ENCODE assay signal across 14 mouse cellular contexts in the genomic region with DNA sequence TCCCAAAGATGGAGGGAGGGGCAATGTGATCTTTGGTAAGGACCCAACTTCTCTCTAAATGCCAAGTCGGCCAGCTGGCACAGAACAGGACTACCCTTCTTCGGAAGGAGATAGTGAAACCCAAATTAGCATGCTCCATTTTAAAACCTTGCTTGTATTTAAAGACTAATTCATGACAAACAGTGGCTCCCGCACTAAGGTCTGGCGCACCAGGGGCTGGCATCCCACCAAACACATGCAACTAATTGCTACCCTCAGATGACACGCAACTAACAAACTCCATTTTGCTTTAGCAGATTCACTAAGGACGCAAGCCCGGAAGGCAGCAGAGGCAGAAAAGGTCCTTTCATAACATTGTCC.
DNase-seq lines count a peak whose midpoint lies in the region; ATAC-seq and TF ChIP-seq lines count a peak whose summit lies in the region.
"Had no signal": no experiment of that assay in that cellular context is flagged by ENCODE, and none has a peak within 500 bp of the region (broad histone marks: within the 10 kb centered on the region; RNA-seq: fewer than 3 reads in every experiment).

No protein-coding gene starts in this region.

- peak; percentile 24 for DNase-seq in hindbrain, postnatal 0 days (ENCODE audit: low spot score)
- no peak for DNase-seq in hindbrain, embryonic 11.5 days (ENCODE audit: low spot score)
- DNase-seq in layer of hippocampus, postnatal 10 days (ENCODE audit: low spot score in 2 of 2) = peak; percentile 52 to 72
- peak; percentile 8 to 11 for DNase-seq in right cerebral cortex, adult 2 months (ENCODE audit: low spot score in 2 of 2)
- DNase-seq in adrenal gland, adult 2 months = no peak
- no peak for DNase-seq in heart, embryonic 10.5 days (ENCODE audit: low spot score)
- DNase-seq: gastrocnemius, postnatal 36 days; heart, postnatal 14 days; kidney, adult 18-20 months had no signal

- no peaks in the 10 kb centered on the region for H3K36me3 ChIP-seq in hindbrain, postnatal 0 days (ENCODE audit: insufficient read depth, low read length)
- no peaks in the 10 kb centered on the region for H3K36me3 ChIP-seq in hindbrain, embryonic 11.5 days (ENCODE audit: control insufficient read depth, insufficient read depth, low read length)
- H3K36me3 ChIP-seq in forebrain, embryonic 13.5 days (ENCODE audit: poor library complexity, severe bottlenecking) = no peaks in the 10 kb centered on the region
- no peaks in the 10 kb centered on the region for H3K36me3 ChIP-seq in heart, embryonic 10.5 days
- H3K36me3 ChIP-seq: embryonic facial prominence, embryonic 12.5 days; lung, embryonic 15.5 days; midbrain, embryonic 12.5 days had no signal

- 70% methylated on average over 7 of the region's 7 CpGs for WGBS in hindbrain, postnatal 0 days
- 91% methylated on average over 7 of the region's 7 CpGs for WGBS in hindbrain, embryonic 11.5 days
- 40% methylated on average over 7 of the region's 7 CpGs for WGBS in forebrain, embryonic 13.5 days
- 90% methylated on average over 7 of the region's 7 CpGs for WGBS in heart, embryonic 10.5 days

- H3K27ac ChIP-seq in hindbrain, postnatal 0 days = no peak overlapping the region
- no peak overlapping the region for H3K27ac ChIP-seq in hindbrain, embryonic 11.5 days (ENCODE audit: low read depth, low read length)
- H3K27ac ChIP-seq in forebrain, embryonic 13.5 days = no peak overlapping the region; the same call in 1 of the 2 replicates
- H3K27ac ChIP-seq in heart, embryonic 10.5 days = no peak overlapping the region
- H3K27ac ChIP-seq: embryonic facial prominence, embryonic 12.5 days; lung, embryonic 15.5 days; midbrain, embryonic 12.5 days had no signal

- H3K9ac ChIP-seq in hindbrain, postnatal 0 days (replicated peaks; ENCODE audit: low read length) = no peak overlapping the region
- H3K9ac ChIP-seq in hindbrain, embryonic 11.5 days (ENCODE audit: low read depth, low read length) = no peak overlapping the region
- no peak overlapping the region for H3K9ac ChIP-seq in forebrain, embryonic 13.5 days
- H3K9ac ChIP-seq: embryonic facial prominence, embryonic 12.5 days; lung, embryonic 15.5 days; midbrain, embryonic 12.5 days had no signal

- H3K4me1 ChIP-seq in hindbrain, postnatal 0 days (ENCODE audit: insufficient read depth, low read length) = no peaks in the 10 kb centered on the region
- no peaks in the 10 kb centered on the region for H3K4me1 ChIP-seq in hindbrain, embryonic 11.5 days (replicated peaks; ENCODE audit: control insufficient read depth, insufficient read depth, low read length)
- peaks cover 29% of the 10 kb centered on the region for H3K4me1 ChIP-seq in forebrain, embryonic 13.5 days
- no peaks in the 10 kb centered on the region for H3K4me1 ChIP-seq in heart, embryonic 10.5 days
- H3K4me1 ChIP-seq: embryonic facial prominence, embryonic 12.5 days; lung, embryonic 15.5 days had no signal

- no peaks in the 10 kb centered on the region for H3K27me3 ChIP-seq in hindbrain, postnatal 0 days (ENCODE audit: insufficient read depth, low read length)
- H3K27me3 ChIP-seq in hindbrain, embryonic 11.5 days (ENCODE audit: control insufficient read depth, insufficient read depth, low read length) = no peaks in the 10 kb centered on the region
- no peaks in the 10 kb centered on the region for H3K27me3 ChIP-seq in forebrain, embryonic 13.5 days
- no peaks in the 10 kb centered on the region for H3K27me3 ChIP-seq in heart, embryonic 10.5 days (ENCODE audit: insufficient read depth, poor library complexity, severe bottlenecking)
- H3K27me3 ChIP-seq: embryonic facial prominence, embryonic 12.5 days; lung, embryonic 15.5 days; midbrain, embryonic 12.5 days had no signal

- H3K9me3 ChIP-seq in hindbrain, postnatal 0 days (ENCODE audit: low read length) = no peaks in the 10 kb centered on the region
- no peaks in the 10 kb centered on the region for H3K9me3 ChIP-seq in hindbrain, embryonic 11.5 days (ENCODE audit: control insufficient read depth, low read length)
- H3K9me3 ChIP-seq in forebrain, embryonic 13.5 days (replicated peaks) = no peaks in the 10 kb centered on the region
- no peaks in the 10 kb centered on the region for H3K9me3 ChIP-seq in heart, embryonic 10.5 days
- H3K9me3 ChIP-seq: embryonic facial prominence, embryonic 12.5 days; lung, embryonic 15.5 days; midbrain, embryonic 12.5 days had no signal

- no peak overlapping the region for H3K4me3 ChIP-seq in hindbrain, postnatal 0 days (ENCODE audit: low read length)
- H3K4me3 ChIP-seq in hindbrain, embryonic 11.5 days (ENCODE audit: low read depth, low read length) = no peak overlapping the region
- no peak overlapping the region for H3K4me3 ChIP-seq in forebrain, embryonic 13.5 days
- H3K4me3 ChIP-seq in heart, embryonic 10.5 days = no peak overlapping the region
- H3K4me3 ChIP-seq: embryonic facial prominence, embryonic 12.5 days; lung, embryonic 15.5 days; midbrain, embryonic 12.5 days had no signal

- no peak for TF ChIP-seq CTCF in hindbrain, postnatal 0 days (IDR thresholded peaks at IDR 0.05; ENCODE audit: low read depth)

- 0 out of 2 replicates have a peak, but pooled peaks have one; percentile 47 for ATAC-seq in hindbrain, postnatal 0 days
- no peak for ATAC-seq in hindbrain, embryonic 11.5 days (ENCODE audit: low FRiP score)
- ATAC-seq in forebrain, embryonic 13.5 days = peak; percentile 73
- no peak for ATAC-seq in erythroid progenitor cell, adult 5-6 weeks (replicated peaks; ENCODE audit: low FRiP score, poor library complexity, severe bottlenecking)

- H3K4me2 ChIP-seq in hindbrain, postnatal 0 days (ENCODE audit: low read depth, low read length) = 0 out of 2 replicates have a peak overlapping the region, but pooled peaks have one; percentile 5
- H3K4me2 ChIP-seq in hindbrain, embryonic 11.5 days (replicated peaks; ENCODE audit: low read depth, low read length) = no peak overlapping the region
- H3K4me2 ChIP-seq in forebrain, embryonic 13.5 days = peak overlapping the region; percentile 25
- H3K4me2 ChIP-seq: embryonic facial prominence, embryonic 12.5 days; lung, embryonic 15.5 days; midbrain, embryonic 12.5 days had no signal

Comparison
In these comparisons a context has a peak if more than half of its experiments do, and no peak if none do; other contexts are left out.
1. ATAC-seq: peak in hindbrain, postnatal 0 days (single experiment) and forebrain, embryonic 13.5 days (single experiment); none in hindbrain, embryonic 11.5 days (single experiment) and erythroid progenitor cell, adult 5-6 weeks (single experiment).
2. DNase-seq: peak in hindbrain, postnatal 0 days (single experiment), layer of hippocampus, postnatal 10 days (2 of 2) and right cerebral cortex, adult 2 months (2 of 2); none in hindbrain, embryonic 11.5 days (single experiment), adrenal gland, adult 2 months (single experiment) and heart, embryonic 10.5 days (single experiment).